Mouse (Mus musculus): ENCODE measurements at regions not wholly inside any gene's neighbourhood (a gene's known extent, or its start where the extent isn't known, plus 50 kb on each side); places are given as distances from the start of the nearest gene placed in this dataset.

GRCm38 (mm10) chr10:99568424-99568823, 191.0 kb downstream of the Csl start:
- H3K4me1 ChIP-seq (ENCODE audit: control insufficient read depth, insufficient read depth, low read length), result no peaks in the 10 kb centered on the region
- H3K27me3 ChIP-seq (ENCODE audit: control insufficient read depth, insufficient read depth, low read length), result no peaks in the 10 kb centered on the region
- H3K4me3 ChIP-seq (ENCODE audit: control insufficient read depth, low read depth, low read length), result no peak overlapping the region
- H3K27ac ChIP-seq (ENCODE audit: control insufficient read depth, insufficient read depth, low read depth, low read length), result no peak overlapping the region
- TF ChIP-seq CTCF (IDR thresholded peaks at IDR 0.05; ENCODE audit: control insufficient read depth, insufficient read depth, insufficient replicate concordance, low read depth, low read length), result no peak
- TF ChIP-seq POLR2A (IDR thresholded peaks at IDR 0.05; ENCODE audit: control insufficient read depth, low read depth, low read length), result no peak
- H3K36me3 ChIP-seq (ENCODE audit: control insufficient read depth, insufficient read depth, low read length), result no peaks in the 10 kb centered on the region

- no peak overlapping the region for H3K27ac ChIP-seq (ENCODE audit: control insufficient read depth, insufficient read depth, low read depth, low read length)
- H3K4me1 ChIP-seq (ENCODE audit: control insufficient read depth, insufficient read depth, low read length), result no peaks in the 10 kb centered on the region
- H3K36me3 ChIP-seq (ENCODE audit: control insufficient read depth, insufficient read depth, low read length), result no peaks in the 10 kb centered on the region
- no peak overlapping the region for H3K4me3 ChIP-seq (ENCODE audit: control insufficient read depth, low read depth, low read length)
- no peak for TF ChIP-seq POLR2A (IDR thresholded peaks at IDR 0.05; ENCODE audit: control insufficient read depth, low read depth, low read length)
- TF ChIP-seq CTCF (IDR thresholded peaks at IDR 0.05; ENCODE audit: control insufficient read depth, insufficient read depth, insufficient replicate concordance, low read depth, low read length), result no peak
- no peaks in the 10 kb centered on the region for H3K27me3 ChIP-seq (ENCODE audit: control insufficient read depth, insufficient read depth, low read length)
Measured at GRCm38 (mm10) chr10:99570190-99570589, 189.3 kb downstream of the Csl start.

DNA sequence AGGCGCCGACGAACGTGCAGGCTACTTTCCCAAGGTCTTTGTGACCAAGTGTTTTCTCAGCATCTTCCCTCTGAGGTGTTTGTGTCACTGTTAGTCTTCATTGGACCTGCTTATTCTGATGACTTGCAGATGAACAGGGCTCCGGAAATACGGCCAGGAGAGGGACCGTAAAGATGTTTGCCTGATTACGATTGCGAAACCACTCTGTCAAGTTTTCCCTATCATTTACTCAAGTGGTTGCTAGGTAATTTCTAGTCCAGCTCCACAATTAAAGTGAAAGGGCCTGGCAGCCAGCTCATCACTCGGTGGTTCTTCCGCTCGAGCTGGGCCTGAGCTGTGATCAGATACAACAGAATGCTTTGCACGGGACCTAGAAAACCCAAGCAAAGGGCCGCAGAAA, 185.5 kb downstream of the Csl start:
- Histone ChIP-seq H3K4me3 (ENCODE audit: control insufficient read depth, low read depth, low read length) (no peak overlapping the region), H3K27me3 (ENCODE audit: control insufficient read depth, insufficient read depth, low read length) (no peaks in the 10 kb centered on the region), H3K4me1 (ENCODE audit: control insufficient read depth, insufficient read depth, low read length) (no peaks in the 10 kb centered on the region), H3K36me3 (ENCODE audit: control insufficient read depth, insufficient read depth, low read length) (no peaks in the 10 kb centered on the region), H3K27ac (ENCODE audit: control insufficient read depth, insufficient read depth, low read depth, low read length) (no peak overlapping the region)
- TF ChIP-seq POLR2A (IDR thresholded peaks at IDR 0.05; ENCODE audit: control insufficient read depth, low read depth, low read length) (no peak), CTCF (IDR thresholded peaks at IDR 0.05; ENCODE audit: control insufficient read depth, insufficient read depth, insufficient replicate concordance, low read depth, low read length) (no peak)

DNA sequence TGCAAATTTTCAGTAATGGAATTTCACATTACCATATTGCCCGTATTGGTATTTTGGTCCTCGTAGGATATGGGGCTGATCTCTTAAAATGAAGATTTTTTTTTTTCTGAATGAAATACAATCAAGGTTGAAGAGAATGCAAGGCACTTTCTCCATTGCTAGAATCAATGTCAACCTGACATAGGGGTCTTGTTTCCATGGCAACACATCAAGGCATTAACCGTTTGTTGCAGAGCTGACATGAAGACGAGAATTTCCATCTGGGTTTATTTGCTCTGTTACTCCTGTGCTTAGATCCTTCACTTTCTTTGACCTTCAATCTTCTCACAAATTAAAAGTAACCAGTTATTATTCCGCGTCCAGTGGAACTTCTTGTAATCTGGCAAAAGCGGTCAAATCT, 184.2 kb downstream of the Csl start:
- no peak overlapping the region for H3K4me3 ChIP-seq (ENCODE audit: control insufficient read depth, low read depth, low read length)
- no peaks in the 10 kb centered on the region for H3K4me1 ChIP-seq (ENCODE audit: control insufficient read depth, insufficient read depth, low read length)
- H3K27ac ChIP-seq (ENCODE audit: control insufficient read depth, insufficient read depth, low read depth, low read length), result no peak overlapping the region
- H3K27me3 ChIP-seq (ENCODE audit: control insufficient read depth, insufficient read depth, low read length), result no peaks in the 10 kb centered on the region
- H3K36me3 ChIP-seq (ENCODE audit: control insufficient read depth, insufficient read depth, low read length), result no peaks in the 10 kb centered on the region
- TF ChIP-seq POLR2A (IDR thresholded peaks at IDR 0.05; ENCODE audit: control insufficient read depth, low read depth, low read length) (no peak), CTCF (IDR thresholded peaks at IDR 0.05; ENCODE audit: control insufficient read depth, insufficient read depth, insufficient replicate concordance, low read depth, low read length) (no peak)

- no peak for TF ChIP-seq CTCF (IDR thresholded peaks at IDR 0.05; ENCODE audit: control insufficient read depth, insufficient read depth, insufficient replicate concordance, low read depth, low read length)
- no peak for TF ChIP-seq POLR2A (IDR thresholded peaks at IDR 0.05; ENCODE audit: control insufficient read depth, low read depth, low read length)
- no peaks in the 10 kb centered on the region for H3K4me1 ChIP-seq (ENCODE audit: control insufficient read depth, insufficient read depth, low read length)
- H3K27ac ChIP-seq (ENCODE audit: control insufficient read depth, insufficient read depth, low read depth, low read length), result no peak overlapping the region
Measured at GRCm38 (mm10) chr10:99576301-99576700, 183.2 kb downstream of the Csl start.

DNA sequence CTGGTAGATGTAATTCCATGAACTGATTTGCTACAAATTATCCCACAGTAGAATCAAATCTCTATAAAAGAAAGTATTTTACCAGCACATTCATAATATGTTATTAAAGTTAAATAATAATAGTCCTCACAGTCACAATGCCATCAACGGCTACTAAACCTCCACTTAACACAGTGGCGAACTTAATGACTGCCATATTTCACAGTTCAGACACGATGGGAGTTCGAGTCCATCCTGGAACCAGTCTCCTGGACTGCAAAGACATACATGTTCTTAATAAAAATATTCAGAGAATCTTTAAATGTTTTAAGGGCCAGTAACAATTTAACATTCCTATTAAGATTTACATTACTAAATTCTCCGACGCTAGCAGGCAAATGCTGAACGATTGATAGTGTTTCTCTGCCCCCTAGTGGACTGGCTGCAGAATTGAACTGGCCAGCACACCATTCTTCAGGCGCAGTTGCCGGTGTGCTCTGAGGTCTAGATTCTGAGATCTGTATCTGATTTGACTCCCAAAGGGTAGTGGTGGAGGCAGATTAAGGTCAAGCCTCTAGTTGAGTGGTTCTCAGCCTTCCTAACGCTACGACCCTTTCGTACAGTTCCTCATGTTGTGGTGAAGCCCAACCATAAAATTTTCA, 182.3 kb downstream of the Csl start:
- H3K27ac ChIP-seq (ENCODE audit: control insufficient read depth, insufficient read depth, low read depth, low read length), result no peak overlapping the region
- no peak for TF ChIP-seq POLR2A (IDR thresholded peaks at IDR 0.05; ENCODE audit: control insufficient read depth, low read depth, low read length)
- TF ChIP-seq CTCF (IDR thresholded peaks at IDR 0.05; ENCODE audit: control insufficient read depth, insufficient read depth, insufficient replicate concordance, low read depth, low read length), result peak; percentile 74; the same call in 1 of the 2 replicates
- H3K4me1 ChIP-seq (ENCODE audit: control insufficient read depth, insufficient read depth, low read length), result no peaks in the 10 kb centered on the region
- H3K27me3 ChIP-seq (ENCODE audit: control insufficient read depth, insufficient read depth, low read length), result no peaks in the 10 kb centered on the region
- no peaks in the 10 kb centered on the region for H3K36me3 ChIP-seq (ENCODE audit: control insufficient read depth, insufficient read depth, low read length)
- no peak overlapping the region for H3K4me3 ChIP-seq (ENCODE audit: control insufficient read depth, low read depth, low read length)

More at GRCm38 (mm10) chr10:99576301-99576700, 183.2 kb downstream of the Csl start:
- no peaks in the 10 kb centered on the region for H3K27me3 ChIP-seq (ENCODE audit: control insufficient read depth, insufficient read depth, low read length)
- no peak overlapping the region for H3K4me3 ChIP-seq (ENCODE audit: control insufficient read depth, low read depth, low read length)
- H3K36me3 ChIP-seq (ENCODE audit: control insufficient read depth, insufficient read depth, low read length), result no peaks in the 10 kb centered on the region

GRCm38 (mm10) chr10:99578366-99578765, 181.1 kb downstream of the Csl start:
- TF ChIP-seq CTCF (IDR thresholded peaks at IDR 0.05; ENCODE audit: control insufficient read depth, insufficient read depth, insufficient replicate concordance, low read depth, low read length) (no peak), POLR2A (IDR thresholded peaks at IDR 0.05; ENCODE audit: control insufficient read depth, low read depth, low read length) (no peak)
- Histone ChIP-seq H3K36me3 (ENCODE audit: control insufficient read depth, insufficient read depth, low read length) (no peaks in the 10 kb centered on the region), H3K27me3 (ENCODE audit: control insufficient read depth, insufficient read depth, low read length) (no peaks in the 10 kb centered on the region), H3K27ac (ENCODE audit: control insufficient read depth, insufficient read depth, low read depth, low read length) (no peak overlapping the region), H3K4me3 (ENCODE audit: control insufficient read depth, low read depth, low read length) (no peak overlapping the region), H3K4me1 (ENCODE audit: control insufficient read depth, insufficient read depth, low read length) (no peaks in the 10 kb centered on the region)
